Mouse (Mus musculus) stomach, embryonic 14.5 days (tissue): Measurements from ENCODE around the gene Hivep2. TPM values are rescaled to one million over a fixed set of nuclear protein-coding genes. Genes with fewer than 3 reads are reported as not detected.

Experiments
- ATAC-seq: fragments of 200-750 bp; cut with Nextera tagmentation; 2 replicates; pipeline ENCODE4 v1.8.0; 2017; ENCODE audit warnings: low read depth, moderate TSS enrichment; ENCODE audit not compliant: insufficient number of reproducible peaks, insufficient read depth, low FRiP score
- H3K27ac ChIP-seq: fragments of 300-500 bp; sonication (generic); 2 replicates; pipeline ENCODE4 v1.5.1; 2014; ENCODE audit warnings: mild to moderate bottlenecking, low read length, moderate library complexity, mixed read lengths
- H3K27me3 ChIP-seq: fragments of 300-500 bp; sonication (generic); 2 replicates; pipeline ENCODE4 v1.6.1; 2014; ENCODE audit warnings: low read length, control low read depth, mixed read lengths; ENCODE audit not compliant: control insufficient read depth, insufficient read depth
- H3K36me3 ChIP-seq: fragments of 300-500 bp; sonication (generic); 2 replicates; pipeline ENCODE4 v1.6.1; 2014; ENCODE audit warnings: mild to moderate bottlenecking, control low read depth, low read length, moderate library complexity, mixed read lengths; ENCODE audit not compliant: control insufficient read depth, insufficient read depth
- H3K4me1 ChIP-seq: fragments of 300-500 bp; sonication (generic); 2 replicates; pipeline ENCODE4 v1.6.1; 2014; ENCODE audit warnings: low read length, control low read depth, mixed read lengths; ENCODE audit not compliant: control insufficient read depth, insufficient read depth
- H3K4me2 ChIP-seq: fragments of 300-500 bp; sonication (generic); replicated peaks from 2 replicates; pipeline ENCODE4 v1.6.1; 2014; ENCODE audit warnings: low read depth, low read length, control low read depth
- H3K4me3 ChIP-seq: fragments of 300-500 bp; sonication (generic); 2 replicates; pipeline ENCODE4 v1.5.1; 2014; ENCODE audit warnings: low read depth, low read length, control low read depth
- H3K9ac ChIP-seq: fragments of 300-500 bp; sonication (generic); replicated peaks from 2 replicates; pipeline ENCODE4 v1.6.1; 2014; ENCODE audit warnings: low read depth, mild to moderate bottlenecking, control low read depth, low read length, moderate library complexity, mixed read lengths
- H3K9me3 ChIP-seq: fragments of 300-500 bp; sonication (generic); 2 replicates; pipeline ENCODE4 v1.6.1; 2016; ENCODE audit warnings: low read depth, low read length, control low read depth; ENCODE audit not compliant: control insufficient read depth
- WGBS: fragments of 180-500 bp; shearing (Covaris S2); extraction: QIAGEN DNeasy Blood & Tissue Kit; methylation state at CpG from one replicate; pipeline ENCODE4 v1.1.7; 2014; 5-methylcytosine and 5-hydroxymethylcytosine counted together
- polyA plus RNA-seq: library from polyadenylated mRNA; unstranded; fragments of >200 nt; fragmentation: Nextera tagmentation; extraction: Ambion mirVana; gene quantifications from 2 replicates; pipeline ENCODE4 v1.2.1, GENCODE M21; 2014

The Hivep2 gene
- polyA plus RNA-seq, 1 experiment from 2014 or later = 10.6 TPM

GRCm38 (mm10) chr10:14196785-14197184 lies 230.9 kb downstream of the Hivep2 start:
- ATAC-seq = no peak
- H3K4me2 ChIP-seq = no peak overlapping the region
- no peaks in the 10 kb centered on the region for H3K4me1 ChIP-seq
- H3K4me3 ChIP-seq = no peak overlapping the region
- no peak overlapping the region for H3K9ac ChIP-seq
- H3K9me3 ChIP-seq = no peaks in the 10 kb centered on the region
- H3K27ac ChIP-seq = no peak overlapping the region
- H3K27me3 ChIP-seq = no peaks in the 10 kb centered on the region
- 79% methylated on average over 7 of the region's 7 CpGs for WGBS
- no peaks in the 10 kb centered on the region for H3K36me3 ChIP-seq

- Histone ChIP-seq H3K9ac (no peak overlapping the region), H3K27ac (no peak overlapping the region), H3K27me3 (no peaks in the 10 kb centered on the region), H3K4me3 (no peak overlapping the region), H3K9me3 (no peaks in the 10 kb centered on the region), H3K4me1 (no peaks in the 10 kb centered on the region), H3K36me3 (no peaks in the 10 kb centered on the region), H3K4me2 (no peak overlapping the region)
- 71% methylated on average over 6 of the region's 6 CpGs for WGBS
- ATAC-seq = no peak
These were observed 231.4 kb downstream of the Hivep2 start for GRCm38 (mm10) chr10:14197261-14197660.

GRCm38 (mm10) chr10:14199332-14199731 lies 233.5 kb downstream of the Hivep2 start:
- Histone ChIP-seq H3K9me3 (no peaks in the 10 kb centered on the region), H3K36me3 (no peaks in the 10 kb centered on the region), H3K9ac (no peak overlapping the region), H3K4me3 (no peak overlapping the region), H3K4me1 (no peaks in the 10 kb centered on the region), H3K4me2 (no peak overlapping the region), H3K27me3 (no peaks in the 10 kb centered on the region), H3K27ac (no peak overlapping the region)
- WGBS = 80% methylated on average over 7 of the region's 7 CpGs
- ATAC-seq = no peak

- no peaks in the 10 kb centered on the region for H3K36me3 ChIP-seq
- WGBS = 5% methylated on average over 2 of the region's 2 CpGs
- H3K9me3 ChIP-seq = no peaks in the 10 kb centered on the region
- H3K27ac ChIP-seq = no peak overlapping the region
- no peak overlapping the region for H3K9ac ChIP-seq
- H3K4me2 ChIP-seq = no peak overlapping the region
- no peaks in the 10 kb centered on the region for H3K27me3 ChIP-seq
- ATAC-seq = no peak
- H3K4me1 ChIP-seq = no peaks in the 10 kb centered on the region
- H3K4me3 ChIP-seq = no peak overlapping the region
These were observed 234.4 kb downstream of the Hivep2 start for GRCm38 (mm10) chr10:14200310-14200709.

Other genes starting within 250 kb of the Hivep2 start
- gene Aig1, start 97.1 kb upstream of the Hivep2 start, polyA plus RNA-seq = 38.6 and 42.2 TPM in 2 replicates